Mouse (Mus musculus) hindbrain, embryonic 13.5 days (tissue): ENCODE results near the gene C130050O18Rik. TPM values are rescaled to one million over a fixed set of nuclear protein-coding genes. Genes with fewer than 3 reads are reported as not detected.
A peak's percentile ranks its signal among the peaks of the same experiment; 100 is the strongest.

Source experiments
- ATAC-seq: fragments of 200-750 bp; cut with Nextera tagmentation; 2 replicates; pipeline ENCODE4 v1.8.0; 2017; ENCODE audit warnings: moderate TSS enrichment; ENCODE audit not compliant: low FRiP score
- H3K27ac ChIP-seq: fragments of 300-500 bp; sonication (generic); 2 replicates; pipeline ENCODE4 v1.5.1; 2015; ENCODE audit warnings: inconsistent platforms, mild to moderate bottlenecking, moderate library complexity
- H3K27me3 ChIP-seq: fragments of 300-500 bp; sonication (generic); 2 replicates; pipeline ENCODE4 v1.6.1; 2015; ENCODE audit warnings: mild to moderate bottlenecking, inconsistent platforms
- H3K36me3 ChIP-seq: fragments of 300-500 bp; sonication (generic); 2 replicates; pipeline ENCODE4 v1.6.1; 2015; ENCODE audit warnings: mild to moderate bottlenecking, inconsistent platforms
- H3K4me1 ChIP-seq: fragments of 300-500 bp; sonication (generic); replicated peaks from 2 replicates; pipeline ENCODE4 v1.6.1; 2015; ENCODE audit warnings: inconsistent platforms
- H3K4me2 ChIP-seq: fragments of 300-500 bp; sonication (generic); 2 replicates; pipeline ENCODE4 v1.6.1; 2015; ENCODE audit warnings: inconsistent platforms, mild to moderate bottlenecking, moderate library complexity
- H3K4me3 ChIP-seq: fragments of 300-500 bp; sonication (generic); 2 replicates; pipeline ENCODE4 v1.5.1; 2015; ENCODE audit warnings: mild to moderate bottlenecking, inconsistent platforms
- H3K9ac ChIP-seq: fragments of 300-500 bp; sonication (generic); 2 replicates; pipeline ENCODE4 v1.6.1; 2015; ENCODE audit warnings: mild to moderate bottlenecking, inconsistent platforms
- H3K9me3 ChIP-seq: fragments of 300-500 bp; sonication (generic); 2 replicates; pipeline ENCODE4 v1.6.1; 2016; ENCODE audit warnings: inconsistent platforms
- WGBS: fragments of 180-500 bp; shearing (Covaris S2); methylation state at CpG from one replicate; pipeline ENCODE4 v1.1.7; 2015; 5-methylcytosine and 5-hydroxymethylcytosine counted together
- polyA plus RNA-seq: library from polyadenylated mRNA; unstranded; fragments of >200 nt; fragmentation: Nextera tagmentation; extraction: Ambion mirVana; gene quantifications from 2 replicates; pipeline ENCODE4 v1.2.1, GENCODE M21; 2015

C130050O18Rik gene
- polyA plus RNA-seq: 0.13 and 0.22 TPM in 2 replicates

GRCm38 (mm10) chr5:139404801-139405401 is at the start of gene C130050O18Rik:
Gene C130050O18Rik, plus strand, starts transcription at chr5:139405280.
- Histone ChIP-seq H3K27me3 (no peaks in the 10 kb centered on the region), H3K36me3 (no peaks in the 10 kb centered on the region), H3K9me3 (no peaks in the 10 kb centered on the region), H3K9ac (no peak within 1 kb of the TSS), H3K4me1 (peaks cover 32% of the 10 kb centered on the region), H3K4me3 (no peak within 1 kb of the TSS), H3K27ac (peak within 1 kb of the TSS; percentile 48; the same call in 1 of the 2 replicates), H3K4me2 (no peak within 1 kb of the TSS)
- no peak for ATAC-seq
- 81% methylated on average over 6 of the region's 6 CpGs for WGBS

- no peak overlapping the region; the same call in 1 of the 2 replicates for H3K9ac ChIP-seq
- no peaks in the 10 kb centered on the region for H3K9me3 ChIP-seq
- H3K36me3 ChIP-seq: 0 out of 2 replicates have a peak, but pooled peaks cover 7% of the 10 kb centered on the region
- no peak overlapping the region for H3K4me3 ChIP-seq
- no peak overlapping the region for H3K27ac ChIP-seq
- no peaks in the 10 kb centered on the region for H3K27me3 ChIP-seq
- H3K4me2 ChIP-seq: no peak overlapping the region
- peaks cover 10% of the 10 kb centered on the region for H3K4me1 ChIP-seq
- no peak for ATAC-seq
- 89% methylated on average over 2 of the region's 2 CpGs for WGBS
Observed at GRCm38 (mm10) chr5:139358653-139359052, 46.4 kb upstream of the C130050O18Rik start.

GRCm38 (mm10) chr5:139359244-139359643 is 45.8 kb upstream of the C130050O18Rik start:
- H3K4me2 ChIP-seq: no peak overlapping the region
- H3K36me3 ChIP-seq: 0 out of 2 replicates have a peak, but pooled peaks cover 7% of the 10 kb centered on the region
- H3K27ac ChIP-seq: no peak overlapping the region
- 96% methylated on average over 5 of the region's 5 CpGs for WGBS
- peaks cover 10% of the 10 kb centered on the region for H3K4me1 ChIP-seq
- H3K9me3 ChIP-seq: no peaks in the 10 kb centered on the region
- no peaks in the 10 kb centered on the region for H3K27me3 ChIP-seq
- ATAC-seq: no peak
- H3K9ac ChIP-seq: no peak overlapping the region
- H3K4me3 ChIP-seq: no peak overlapping the region

GRCm38 (mm10) chr5:139363858-139364257 is 41.2 kb upstream of the C130050O18Rik start:
- Histone ChIP-seq H3K9me3 (no peaks in the 10 kb centered on the region), H3K27ac (no peak overlapping the region), H3K36me3 (0 out of 2 replicates have a peak, but pooled peaks cover 7% of the 10 kb centered on the region), H3K9ac (no peak overlapping the region), H3K4me3 (no peak overlapping the region), H3K4me1 (peaks cover 19% of the 10 kb centered on the region), H3K27me3 (no peaks in the 10 kb centered on the region), H3K4me2 (no peak overlapping the region)
- no peak for ATAC-seq
- 71% methylated on average over 7 of the region's 7 CpGs for WGBS

GRCm38 (mm10) chr5:139364260-139364910 is 40.7 kb upstream of the C130050O18Rik start:
- H3K9ac ChIP-seq: peak overlapping the region; percentile 30; the same call in 1 of the 2 replicates
- H3K4me1 ChIP-seq: peaks cover 20% of the 10 kb centered on the region
- H3K27ac ChIP-seq: peak overlapping the region; percentile 9
- H3K27me3 ChIP-seq: no peaks in the 10 kb centered on the region
- WGBS: 42% methylated on average over 12 of the region's 12 CpGs
- no peak overlapping the region for H3K4me3 ChIP-seq
- ATAC-seq: peak; percentile 74
- H3K9me3 ChIP-seq: no peaks in the 10 kb centered on the region
- no peak overlapping the region for H3K4me2 ChIP-seq
- 0 out of 2 replicates have a peak, but pooled peaks cover 7% of the 10 kb centered on the region for H3K36me3 ChIP-seq

- peak; percentile 44; the same call in 1 of the 2 replicates for ATAC-seq
- WGBS: 36% methylated on average over 5 of the region's 5 CpGs
- no peak overlapping the region for H3K4me3 ChIP-seq
Observed at GRCm38 (mm10) chr5:139364911-139365571, 40.0 kb upstream of the C130050O18Rik start.

GRCm38 (mm10) chr5:139365827-139366226 is 39.3 kb upstream of the C130050O18Rik start:
- Histone ChIP-seq H3K9me3 (no peaks in the 10 kb centered on the region), H3K27me3 (no peaks in the 10 kb centered on the region), H3K36me3 (0 out of 2 replicates have a peak, but pooled peaks cover 3% of the 10 kb centered on the region), H3K9ac (no peak overlapping the region), H3K4me1 (peaks cover 32% of the 10 kb centered on the region), H3K4me3 (no peak overlapping the region), H3K27ac (no peak overlapping the region), H3K4me2 (no peak overlapping the region)
- WGBS: 78% methylated on average over 1 of the region's 1 CpGs
- ATAC-seq: no peak

More at GRCm38 (mm10) chr5:139364911-139365571, 40.0 kb upstream of the C130050O18Rik start:
- Histone ChIP-seq H3K27ac (peak overlapping the region; percentile 9), H3K4me1 (peaks cover 25% of the 10 kb centered on the region), H3K4me2 (peak overlapping the region; percentile 20; the same call in 1 of the 2 replicates), H3K27me3 (no peaks in the 10 kb centered on the region), H3K9me3 (no peaks in the 10 kb centered on the region), H3K36me3 (0 out of 2 replicates have a peak, but pooled peaks cover 7% of the 10 kb centered on the region), H3K9ac (peak overlapping the region; percentile 30; the same call in 1 of the 2 replicates)

- no peak for ATAC-seq
- no peak overlapping the region for H3K4me2 ChIP-seq
- WGBS: 73% methylated on average over 11 of the region's 11 CpGs
- H3K4me1 ChIP-seq: peaks cover 39% of the 10 kb centered on the region
- H3K36me3 ChIP-seq: no peaks in the 10 kb centered on the region
- no peaks in the 10 kb centered on the region for H3K9me3 ChIP-seq
- H3K27ac ChIP-seq: no peak overlapping the region
- H3K27me3 ChIP-seq: no peaks in the 10 kb centered on the region
- no peak overlapping the region for H3K9ac ChIP-seq
- H3K4me3 ChIP-seq: no peak overlapping the region
Observed at GRCm38 (mm10) chr5:139366484-139366883, 38.6 kb upstream of the C130050O18Rik start.

GRCm38 (mm10) chr5:139367884-139368458 is 37.1 kb upstream of the C130050O18Rik start:
- no peaks in the 10 kb centered on the region for H3K36me3 ChIP-seq
- H3K27me3 ChIP-seq: no peaks in the 10 kb centered on the region
- no peak overlapping the region for H3K27ac ChIP-seq
- no peak overlapping the region for H3K9ac ChIP-seq
- no peak for ATAC-seq
- no peak overlapping the region for H3K4me3 ChIP-seq
- H3K4me2 ChIP-seq: no peak overlapping the region
- H3K4me1 ChIP-seq: peaks cover 49% of the 10 kb centered on the region
- H3K9me3 ChIP-seq: no peaks in the 10 kb centered on the region
- WGBS: 94% methylated on average over 4 of the region's 4 CpGs

- Histone ChIP-seq H3K9me3 (no peaks in the 10 kb centered on the region), H3K36me3 (no peaks in the 10 kb centered on the region), H3K4me3 (no peak overlapping the region), H3K27me3 (no peaks in the 10 kb centered on the region), H3K27ac (no peak overlapping the region), H3K4me1 (peaks cover 49% of the 10 kb centered on the region), H3K9ac (no peak overlapping the region), H3K4me2 (no peak overlapping the region)
- 85% methylated on average over 11 of the region's 11 CpGs for WGBS
- no peak for ATAC-seq
Observed at GRCm38 (mm10) chr5:139368638-139369320, 36.3 kb upstream of the C130050O18Rik start.

GRCm38 (mm10) chr5:139370336-139370735 is 34.7 kb upstream of the C130050O18Rik start:
- no peaks in the 10 kb centered on the region for H3K27me3 ChIP-seq
- H3K4me3 ChIP-seq: no peak overlapping the region
- 87% methylated on average over 6 of the region's 6 CpGs for WGBS
- H3K9me3 ChIP-seq: no peaks in the 10 kb centered on the region
- H3K4me2 ChIP-seq: no peak overlapping the region
- H3K27ac ChIP-seq: no peak overlapping the region
- no peak for ATAC-seq
- peak overlapping the region; percentile 95 for H3K9ac ChIP-seq
- no peaks in the 10 kb centered on the region for H3K36me3 ChIP-seq
- peaks cover 38% of the 10 kb centered on the region for H3K4me1 ChIP-seq
